Mouse (Mus musculus) liver, adult 2 months (tissue): Measurements from ENCODE around the gene Mgst2. TPM values are rescaled to one million over a fixed set of nuclear protein-coding genes. Genes with fewer than 3 reads are reported as not detected.

Experiments used
- DNase-seq: peaks from one replicate; pipeline ENCODE4 v3.0.0-alpha.2; 2011; ENCODE audit warnings: low read depth, low spot score; ENCODE audit errors: extremely low read depth
- H3K27ac ChIP-seq: fragments of 200-500 bp; replicated peaks from 2 replicates; pipeline ENCODE4 v1.5.1; 2012; ENCODE audit warnings: low read depth, mild to moderate bottlenecking, control low read depth, inconsistent platforms, low read length; ENCODE audit not compliant: insufficient read depth
- H3K27me3 ChIP-seq: fragments of 200-500 bp; 2 replicates; pipeline ENCODE4 v1.6.1; 2012; ENCODE audit warnings: mild to moderate bottlenecking, moderate library complexity, low read length, inconsistent platforms; ENCODE audit not compliant: control insufficient read depth, insufficient read depth
- H3K36me3 ChIP-seq: fragments of 200-500 bp; 2 replicates; pipeline ENCODE4 v1.6.1; 2012; ENCODE audit warnings: low read length, inconsistent platforms; ENCODE audit not compliant: control insufficient read depth, insufficient read depth
- H3K4me1 ChIP-seq: fragments of 200-500 bp; 2 replicates; pipeline ENCODE4 v1.6.1; 2011; ENCODE audit warnings: low read length; ENCODE audit not compliant: control insufficient read depth, insufficient read depth
- H3K4me3 ChIP-seq: fragments of 200-500 bp; 2 replicates; pipeline ENCODE4 v1.5.1; 2011; ENCODE audit warnings: low read depth, mild to moderate bottlenecking, control low read depth, low read length, moderate library complexity; ENCODE audit not compliant: insufficient read depth
- H3K79me2 ChIP-seq: fragments of 200-500 bp; 2 replicates; pipeline ENCODE4 v1.6.1; 2012; ENCODE audit warnings: inconsistent platforms, mild to moderate bottlenecking, low read length, moderate library complexity; ENCODE audit not compliant: control insufficient read depth, insufficient read depth
- H3K9ac ChIP-seq: fragments of 200-500 bp; 2 replicates; pipeline ENCODE4 v1.6.1; 2012; ENCODE audit warnings: low read depth, mild to moderate bottlenecking, control low read depth, inconsistent platforms, low read length
- CTCF ChIP-seq: fragments of 200-500 bp; IDR thresholded peaks from 2 replicates; pipeline ENCODE4 v1.5.1; 2011; ENCODE audit warnings: low read depth, low read length, control low read depth
- POLR2A ChIP-seq: fragments of 200-500 bp; IDR thresholded peaks from 2 replicates; pipeline ENCODE4 v1.6.1; 2011; ENCODE audit warnings: low read length, control low read depth; ENCODE audit not compliant: insufficient read depth; ENCODE audit errors: extremely low read depth
- WGBS: fragments of 180-500 bp; shearing (Covaris S2); methylation state at CpG from one replicate; pipeline ENCODE4 v1.1.7; 2018; 5-methylcytosine and 5-hydroxymethylcytosine counted together
- polyA plus RNA-seq: library from polyadenylated mRNA; depleted of rRNA; stranded (reverse); fragments of >200 nt; gene quantifications from 2 replicates; pipeline ENCODE4 v1.2.3, GENCODE M21; 2012
- total RNA-seq: library from RNA; depleted of rRNA; stranded (reverse); fragments of >200 nt; gene quantifications from 2 replicates; pipeline ENCODE4 v1.2.3, GENCODE M21; 2014

The Mgst2 gene
- total and polyA plus RNA-seq, 2 experiments: 0.02 TPM; not detected in 1

- H3K27me3 ChIP-seq: no peaks in the 10 kb centered on the region
- no peak for TF ChIP-seq POLR2A
- no peak for TF ChIP-seq CTCF
- H3K79me2 ChIP-seq: no peaks in the 10 kb centered on the region
- DNase-seq: no peak
- no peak overlapping the region for H3K27ac ChIP-seq
- WGBS: 96% methylated on average over 5 of the region's 5 CpGs
- no peaks in the 10 kb centered on the region for H3K36me3 ChIP-seq
- H3K4me1 ChIP-seq: no peaks in the 10 kb centered on the region; the same call in 1 of the 2 replicates
- H3K4me3 ChIP-seq: no peak overlapping the region
- no peak overlapping the region for H3K9ac ChIP-seq
These were observed 745 bp upstream of the Mgst2 start for GRCm38 (mm10) chr3:51659415-51659814.

DNA sequence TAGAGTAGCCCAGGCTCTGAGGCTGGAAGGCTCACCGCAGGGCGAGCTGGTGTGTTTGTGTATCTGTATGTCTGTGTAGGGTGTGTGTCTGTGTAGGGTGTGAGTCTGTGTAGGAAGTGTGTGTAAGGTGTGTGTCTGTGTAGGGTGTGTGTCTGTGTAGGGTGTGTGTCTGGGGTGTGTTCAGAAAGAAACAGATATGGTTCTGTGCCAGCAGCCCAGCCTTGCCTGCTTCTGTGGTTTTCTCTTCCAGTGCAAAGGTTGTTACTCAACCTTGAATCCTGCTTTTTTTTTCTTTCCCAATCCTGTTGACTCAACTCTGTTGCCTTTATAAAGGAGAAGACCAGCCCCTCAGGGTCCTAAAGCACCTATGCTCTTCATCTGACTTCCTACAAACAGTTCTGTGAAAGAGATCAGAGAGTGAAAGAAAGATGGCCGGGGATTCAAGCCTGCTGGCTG, 689 bp downstream of the Mgst2 start:
- no peak overlapping the region for H3K4me3 ChIP-seq

DNA sequence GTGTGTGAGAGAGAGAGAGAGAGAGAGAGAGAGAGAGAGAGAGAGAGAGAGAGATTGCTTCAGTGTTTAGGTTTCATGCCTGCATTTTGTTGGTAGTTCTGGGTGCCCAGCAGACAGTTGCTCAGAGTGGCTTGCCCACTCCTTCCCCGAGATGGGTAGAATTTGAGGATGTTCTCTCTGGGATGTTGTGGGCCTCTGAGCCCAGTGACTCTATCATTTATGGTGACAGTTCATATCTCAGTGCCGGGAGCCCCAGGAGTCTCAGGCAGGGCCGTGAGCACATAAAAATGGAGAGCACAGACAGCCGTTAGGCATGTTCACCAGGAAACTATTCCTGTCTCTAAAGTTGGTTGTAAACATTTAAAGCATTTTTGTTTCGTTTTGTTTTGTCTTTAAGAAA, 1.2 kb downstream of the Mgst2 start:
- Histone ChIP-seq H3K4me1 (no peaks in the 10 kb centered on the region; the same call in 1 of the 2 replicates), H3K4me3 (no peak overlapping the region), H3K79me2 (no peaks in the 10 kb centered on the region), H3K9ac (no peak overlapping the region), H3K27me3 (no peaks in the 10 kb centered on the region), H3K27ac (no peak overlapping the region), H3K36me3 (no peaks in the 10 kb centered on the region)
- no peak for DNase-seq
- WGBS: 46% methylated on average over 5 of the region's 5 CpGs
- TF ChIP-seq CTCF (no peak), POLR2A (no peak)

More for the DNA sequence above, 689 bp downstream of the Mgst2 start:
- Histone ChIP-seq H3K79me2 (no peaks in the 10 kb centered on the region), H3K9ac (no peak overlapping the region), H3K4me1 (no peaks in the 10 kb centered on the region; the same call in 1 of the 2 replicates), H3K36me3 (no peaks in the 10 kb centered on the region), H3K27me3 (no peaks in the 10 kb centered on the region), H3K27ac (no peak overlapping the region)
- DNase-seq: no peak
- TF ChIP-seq POLR2A (no peak), CTCF (no peak)
- WGBS: 58% methylated on average over 3 of the region's 3 CpGs

GRCm38 (mm10) chr3:51661880-51662550, 1.9 kb downstream of the Mgst2 start:
- Histone ChIP-seq H3K4me1 (no peaks in the 10 kb centered on the region; the same call in 1 of the 2 replicates), H3K36me3 (no peaks in the 10 kb centered on the region), H3K4me3 (no peak overlapping the region), H3K27me3 (no peaks in the 10 kb centered on the region), H3K79me2 (no peaks in the 10 kb centered on the region), H3K9ac (no peak overlapping the region), H3K27ac (no peak overlapping the region)
- TF ChIP-seq CTCF: no peak
- TF ChIP-seq POLR2A: no peak
- 71% methylated on average over 11 of the region's 11 CpGs for WGBS
- DNase-seq: no peak

- Histone ChIP-seq H3K79me2 (no peaks in the 10 kb centered on the region), H3K4me3 (no peak overlapping the region), H3K27ac (no peak overlapping the region), H3K36me3 (no peaks in the 10 kb centered on the region), H3K27me3 (no peaks in the 10 kb centered on the region), H3K4me1 (no peaks in the 10 kb centered on the region; the same call in 1 of the 2 replicates), H3K9ac (no peak overlapping the region)
- WGBS: 39% methylated on average over 6 of the region's 6 CpGs
- DNase-seq: no peak
- no peak for TF ChIP-seq POLR2A
- no peak for TF ChIP-seq CTCF
These were observed 2.4 kb downstream of the Mgst2 start for GRCm38 (mm10) chr3:51662557-51662956.

- TF ChIP-seq CTCF (no peak), POLR2A (no peak)
- DNase-seq: no peak
- H3K36me3 ChIP-seq: no peaks in the 10 kb centered on the region
- no peak overlapping the region for H3K4me3 ChIP-seq
- no peaks in the 10 kb centered on the region for H3K4me1 ChIP-seq
- WGBS: 94% methylated on average over 2 of the region's 2 CpGs
- H3K27me3 ChIP-seq: no peaks in the 10 kb centered on the region
- no peaks in the 10 kb centered on the region for H3K79me2 ChIP-seq
- H3K9ac ChIP-seq: no peak overlapping the region
- no peak overlapping the region for H3K27ac ChIP-seq
These were observed 8.4 kb downstream of the Mgst2 start for GRCm38 (mm10) chr3:51668607-51669006.
